Mouse (Mus musculus): Measurements from ENCODE around the gene Zfp706.

- TF ChIP-seq CTCF (IDR thresholded peaks at IDR 0.05; ENCODE audit: low read depth, low read length) (no peak), POLR2A (IDR thresholded peaks at IDR 0.05; ENCODE audit: extremely low read depth, insufficient read depth, low read length) (no peak)
These were observed 41.1 kb downstream of the Zfp706 start for GRCm38 (mm10) chr15:36966466-36966865.
